Mouse (Mus musculus) erythroblast, embryonic 14.5 days (primary cell): ENCODE results near the gene Eif3j1.

ENCODE experiments used
- GATA1 ChIP-seq: IDR thresholded peaks from 2 replicates; pipeline ENCODE4 v1.6.1; 2012; ENCODE audit warnings: low read length, inconsistent platforms, mixed read lengths
- TAL1 ChIP-seq: IDR thresholded peaks from 3 replicates; pipeline ENCODE4 v1.6.1; 2012; ENCODE audit warnings: low read length, inconsistent platforms, mixed read lengths

DNA sequence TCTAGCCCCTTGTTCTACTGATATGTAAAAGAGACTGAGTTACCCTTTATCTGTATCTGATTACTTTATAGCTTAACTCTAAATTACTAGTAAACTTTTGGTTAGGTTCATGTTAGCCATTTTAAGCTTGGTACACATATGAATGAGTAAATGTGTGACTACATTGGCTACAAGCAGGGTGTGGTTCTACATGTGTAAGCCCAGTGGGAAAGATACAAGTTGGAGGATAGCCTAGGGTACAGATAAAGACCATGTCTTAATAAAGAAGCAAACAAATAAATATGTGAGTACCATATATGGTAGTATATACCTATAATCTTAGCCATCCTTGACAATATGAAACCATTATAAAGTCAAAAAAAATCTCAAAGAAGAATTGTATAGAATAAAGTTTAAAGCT is 15.6 kb downstream of the Eif3j1 start:
- TF ChIP-seq TAL1 = no peak
- TF ChIP-seq GATA1 = no peak
